ENCODE assay signal across 8 mouse cellular contexts in the genomic region with DNA sequence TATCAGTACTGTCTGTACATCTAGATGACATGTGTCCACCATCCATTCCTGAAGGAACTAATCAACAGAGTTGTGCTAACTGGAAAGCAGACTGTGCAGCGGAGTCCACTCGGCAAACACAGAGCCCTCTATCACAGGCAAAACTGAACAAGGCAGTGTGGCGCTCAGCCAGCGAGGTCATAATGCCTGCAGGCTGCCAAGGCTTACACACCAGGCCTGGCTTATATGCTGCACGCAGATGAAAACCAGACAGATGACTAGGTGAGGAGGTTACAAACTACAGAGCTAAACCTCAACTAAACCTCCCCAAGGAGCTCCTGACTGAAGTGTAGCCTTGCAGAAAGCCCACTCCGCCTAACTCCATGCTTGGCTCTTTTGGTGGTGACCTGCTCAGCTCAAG. TPM values are rescaled to one million over a fixed set of nuclear protein-coding genes. Genes with fewer than 3 reads are reported as not detected.
DNase-seq lines count a peak whose midpoint lies in the region.

No protein-coding gene starts in this region.

- peak; percentile 43 for DNase-seq in embryo, embryonic 11 days
- no peak for DNase-seq in embryo, embryonic 9.5 days (ENCODE audit: extremely low spot score)
- peak; percentile 44 for DNase-seq in brain, adult 2 months (ENCODE audit: low read depth, low spot score)
- peak; percentile 61 for DNase-seq in gastrocnemius, postnatal 10 days
- DNase-seq in kidney, adult 18-20 months, result peak; percentile 73
- peak; percentile 50 for DNase-seq in ovary, postnatal 14 days (ENCODE audit: low spot score)
- no peak for DNase-seq in spleen, postnatal 10 days (ENCODE audit: low spot score in 2 of 2)
- no peak for DNase-seq in spleen, adult 18-20 months

RNA-seq across cellular contexts. Expression of a gene that starts 44.4 kb away (rescaled TPM):
- total RNA-seq in gastrocnemius, postnatal 10 days (2021), result 10 to 100 TPM; 56.8 to 57.2 TPM

Comparison
In these comparisons a context has a peak if more than half of its experiments do, and no peak if none do; other contexts are left out.
1. DNase-seq: peak in embryo, embryonic 11 days (single experiment), brain, adult 2 months (single experiment), gastrocnemius, postnatal 10 days (single experiment), kidney, adult 18-20 months (single experiment) and ovary, postnatal 14 days (single experiment); none in embryo, embryonic 9.5 days (single experiment), spleen, postnatal 10 days (0 of 2) and spleen, adult 18-20 months (0 of 2).